Mouse (Mus musculus) CH12.LX (cell line): ENCODE data around the gene Yjefn3. TPM values are rescaled to one million over a fixed set of nuclear protein-coding genes. Genes with fewer than 3 reads are reported as not detected.

Experiments used
- DNase-seq: peaks from one replicate; pipeline ENCODE4 v3.0.0-alpha.2; 2013; ENCODE audit errors: extremely low read depth
- H3K27ac ChIP-seq: 2 replicates; pipeline ENCODE4 v1.5.1; 2012; ENCODE audit warnings: low read depth, mild to moderate bottlenecking, control low read depth, moderate library complexity; ENCODE audit not compliant: insufficient read depth
- H3K27me3 ChIP-seq: replicated peaks from 2 replicates; pipeline ENCODE3; 2012; ENCODE audit warnings: inconsistent platforms
- H3K36me3 ChIP-seq, 2 experiments: replicated peaks in 1 of 2; 2 replicates each; pipeline versions ENCODE3 to v1.6.1; 2012; ENCODE audit warnings: inconsistent platforms in 1 of 2, low read length in 1 of 2, mild to moderate bottlenecking in 1 of 2, mixed read lengths in 1 of 2, moderate library complexity in 1 of 2; ENCODE audit not compliant: control insufficient read depth in 1 of 2, insufficient read depth in 1 of 2
- H3K4me1 ChIP-seq, 2 experiments: 2 replicates each; pipeline ENCODE4 v1.6.1; 2012; ENCODE audit warnings: inconsistent platforms in 1 of 2, moderate library complexity in 1 of 2; ENCODE audit not compliant: insufficient read depth in 2 of 2, control insufficient read depth in 1 of 2
- H3K4me2 ChIP-seq: 2 replicates; pipeline ENCODE4 v1.6.1; 2012; ENCODE audit warnings: low read depth, mild to moderate bottlenecking, control low read depth; ENCODE audit not compliant: poor library complexity, insufficient read depth, severe bottlenecking
- H3K4me3 ChIP-seq, 3 experiments: fragments of 150-350 bp in 1 of 3; sonication (generic) in 1 of 3; replicated peaks in 1 of 3; 2 replicates each; pipeline versions ENCODE3 to v1.5.1; 2011 to 2012; ENCODE audit warnings: low read depth in 2 of 3, low read length in 2 of 3, mild to moderate bottlenecking in 2 of 3, moderate library complexity in 2 of 3, control low read depth in 1 of 3, improper control_type of control experiment in 1 of 3, inconsistent platforms in 1 of 3, mixed read lengths in 1 of 3; ENCODE audit not compliant: poor library complexity in 1 of 3
- H3K79me2 ChIP-seq: replicated peaks from 2 replicates; pipeline ENCODE4 v1.6.1; 2012; ENCODE audit warnings: mild to moderate bottlenecking, moderate library complexity; ENCODE audit not compliant: control insufficient read depth, poor library complexity, insufficient read depth, severe bottlenecking; ENCODE audit errors: extremely low read depth
- H3K9ac ChIP-seq: 2 replicates; pipeline ENCODE4 v1.6.1; 2012; ENCODE audit warnings: low read depth, mild to moderate bottlenecking, control low read depth, moderate library complexity; ENCODE audit not compliant: insufficient read depth
- H3K9me3 ChIP-seq: replicated peaks from 2 replicates; pipeline ENCODE3; 2012; ENCODE audit warnings: low read length, inconsistent platforms, mixed read lengths
- CHD1 ChIP-seq: IDR thresholded peaks from 2 replicates; pipeline ENCODE4 v1.6.1; 2012; ENCODE audit warnings: low read depth, low read length, improper control_type of control experiment, inconsistent platforms
- CTCF ChIP-seq, 2 experiments: IDR thresholded peaks in 1 of 2; conservative IDR thresholded peaks in 1 of 2; 2 replicates each; pipeline ENCODE4 v1.5.1; 2011 to 2012; ENCODE audit warnings: low read depth in 2 of 2, low read length in 2 of 2, improper control_type of control experiment in 1 of 2, inconsistent platforms in 1 of 2, mild to moderate bottlenecking in 1 of 2, moderate library complexity in 1 of 2
- E2F4 ChIP-seq: IDR thresholded peaks from 2 replicates; pipeline ENCODE4 v1.6.1; 2011; ENCODE audit warnings: low read depth, low read length, improper control_type of control experiment; ENCODE audit not compliant: insufficient replicate concordance
- ETS1 ChIP-seq: conservative IDR thresholded peaks from 2 replicates; pipeline ENCODE4 v1.6.1; 2012; ENCODE audit warnings: low read depth, mild to moderate bottlenecking, inconsistent platforms, low read length, improper control_type of control experiment, moderate library complexity
- JUN ChIP-seq: IDR thresholded peaks from 2 replicates; pipeline ENCODE4 v1.6.1; 2011; ENCODE audit warnings: low read depth, mild to moderate bottlenecking, low read length, improper control_type of control experiment, moderate library complexity; ENCODE audit not compliant: insufficient read depth
- KAT2A ChIP-seq: IDR thresholded peaks from 2 replicates; pipeline ENCODE4 v1.6.1; 2012; ENCODE audit warnings: low read length, improper control_type of control experiment, inconsistent platforms; ENCODE audit not compliant: insufficient replicate concordance
- MEF2A ChIP-seq: IDR thresholded peaks from 2 replicates; pipeline ENCODE4 v1.6.1; 2014; ENCODE audit warnings: low read depth, mild to moderate bottlenecking, inconsistent platforms, low read length, improper control_type of control experiment, borderline replicate concordance
- NRF1 ChIP-seq: IDR thresholded peaks from 2 replicates; pipeline ENCODE4 v1.6.1; 2014; ENCODE audit warnings: low read depth, mild to moderate bottlenecking, inconsistent platforms, low read length, improper control_type of control experiment, moderate library complexity
- PAX5 ChIP-seq: IDR thresholded peaks from 2 replicates; pipeline ENCODE4 v1.6.1; 2012; ENCODE audit warnings: low read length, inconsistent platforms, mixed read lengths
- POLR2AphosphoS2 ChIP-seq: IDR thresholded peaks from 2 replicates; pipeline ENCODE4 v1.6.1; 2011; ENCODE audit warnings: low read depth, low read length, improper control_type of control experiment
- SMC3 ChIP-seq: IDR thresholded peaks from 2 replicates; pipeline ENCODE4 v1.6.1; 2011; ENCODE audit warnings: low read depth, low read length, improper control_type of control experiment
- TCF12 ChIP-seq: IDR thresholded peaks from 2 replicates; pipeline ENCODE4 v1.6.1; 2014; ENCODE audit warnings: low read depth, mild to moderate bottlenecking, inconsistent platforms, low read length, improper control_type of control experiment
- ZC3H11A ChIP-seq: IDR thresholded peaks from 2 replicates; pipeline ENCODE4 v1.6.1; 2012; ENCODE audit warnings: low read depth, mild to moderate bottlenecking, inconsistent platforms, low read length, improper control_type of control experiment
- ZKSCAN1 ChIP-seq: IDR thresholded peaks from 2 replicates; pipeline ENCODE4 v1.6.1; 2012; ENCODE audit warnings: low read depth, inconsistent platforms, low read length, improper control_type of control experiment, borderline replicate concordance
- ZMIZ1 ChIP-seq: IDR thresholded peaks from 2 replicates; pipeline ENCODE4 v1.6.1; 2012; ENCODE audit warnings: low read depth, mild to moderate bottlenecking, inconsistent platforms, low read length, improper control_type of control experiment
- ZNF384 ChIP-seq: IDR thresholded peaks from 2 replicates; pipeline ENCODE4 v1.6.1; 2012; ENCODE audit warnings: low read depth, low read length, improper control_type of control experiment, inconsistent platforms
- dilution Hi-C: fragments of 300-500 bp; cut with MboI; formaldehyde crosslinking; loops from 2 replicates; pipeline ENCODE4 v1.14.3; 2020; ENCODE audit warnings: low sequenced_read_pairs; ENCODE audit not compliant: extremely low pct_unique_long_range_greater_than_20kb, extremely low pct_ligation_motif_present
- in situ Hi-C: fragments of 300-500 bp; cut with MboI; formaldehyde crosslinking; loops from 3 replicates; pipeline ENCODE4 v1.14.3; 2019; ENCODE audit warnings: low sequenced_read_pairs, low pct_ligation_motif_present, low pct_unique_long_range_greater_than_20kb, mixed read lengths
- polyA plus RNA-seq: library from polyadenylated mRNA; unstranded; fragments of >175 nt; gene quantifications from 2 replicates; pipeline ENCODE4 v1.2.1, GENCODE M21; 2012; ENCODE audit warnings: low read depth; ENCODE audit not compliant: insufficient read length
- total RNA-seq, 2 experiments: library from RNA; depleted of rRNA; stranded (reverse); fragments of 300-350 nt in 1 of 2; fragments of >200 nt in 1 of 2; gene quantifications; 2 replicates each; pipeline ENCODE4 v1.2.3; 2012 to 2014

Gene Yjefn3
- total and polyA plus RNA-seq, 3 experiments, result 3.3 to 10.5 (median 8.0) TPM

DNA sequence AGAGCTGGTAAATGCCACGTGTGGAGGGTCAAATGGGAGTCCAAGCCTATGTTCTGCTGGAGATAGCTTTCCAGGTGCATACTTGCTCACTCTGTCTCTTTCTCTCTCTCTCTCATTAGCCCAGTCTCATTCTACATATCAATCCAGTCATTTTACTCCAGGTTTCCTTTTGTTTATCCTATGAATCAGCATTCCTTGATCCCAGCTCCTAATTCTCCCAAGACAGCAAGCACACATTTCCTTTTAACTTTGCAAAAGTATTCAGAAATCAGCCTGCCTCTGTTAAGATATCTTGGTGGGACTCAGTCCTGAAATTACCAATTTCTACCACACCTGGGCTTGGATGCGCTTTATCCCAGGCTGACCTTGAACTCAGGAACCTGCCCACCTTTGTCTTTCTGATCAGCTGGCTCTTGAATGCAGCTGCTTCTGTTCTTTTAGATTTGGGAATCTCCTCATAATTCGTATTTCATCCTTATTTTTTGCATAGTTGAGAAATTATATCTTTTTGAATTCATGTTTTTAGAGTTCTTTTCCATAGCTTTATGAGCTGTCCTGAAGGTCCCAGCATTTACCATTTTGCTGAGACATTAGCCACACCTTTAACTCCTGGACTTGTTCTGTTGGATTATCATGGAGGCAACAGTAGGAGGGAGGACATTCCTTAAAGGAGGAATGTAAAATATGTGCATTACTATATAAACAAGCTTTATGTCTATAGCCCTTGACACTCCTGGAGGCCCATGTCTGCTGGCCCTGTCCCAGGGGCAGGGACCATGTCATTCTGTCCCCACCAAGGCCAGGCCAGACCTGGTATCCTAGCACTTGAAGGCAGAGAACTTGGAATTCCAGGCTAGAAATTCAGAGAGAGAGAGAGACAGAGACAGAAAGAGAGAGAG lies 55.1 kb downstream of the Yjefn3 start:
- Histone ChIP-seq H3K4me3 (no peak overlapping the region), H3K4me1 (peaks cover 0 to 9% of the 10 kb centered on the region in 2 experiments; a peak in 2 of 4 replicates), H3K9me3 (peaks cover 3% of the 10 kb centered on the region), H3K79me2 (no peaks in the 10 kb centered on the region), H3K4me2 (no peak overlapping the region), H3K9ac (no peak overlapping the region), H3K36me3 (no peaks in the 10 kb centered on the region), H3K27ac (no peak overlapping the region), H3K27me3 (no peaks in the 10 kb centered on the region)
- no peak for TF ChIP-seq PAX5
- TF ChIP-seq KAT2A, result no peak
- TF ChIP-seq JUN, result no peak
- no peak for TF ChIP-seq NRF1
- TF ChIP-seq ZC3H11A, result no peak
- TF ChIP-seq ZNF384, result no peak
- TF ChIP-seq TCF12, result no peak
- TF ChIP-seq SMC3, result no peak
- TF ChIP-seq E2F4, result no peak
- TF ChIP-seq MEF2A, result no peak
- TF ChIP-seq CTCF (conservative IDR thresholded peaks at IDR 0.05 in 1 of 2, IDR thresholded peaks at IDR 0.05 in 1 of 2; ENCODE audit: low read depth in 2 of 2, low read length in 2 of 2), result no peak
- no peak for TF ChIP-seq CHD1
- no peak for TF ChIP-seq ZMIZ1
- TF ChIP-seq POLR2AphosphoS2, result no peak
- no peak for TF ChIP-seq ETS1
- no peak for TF ChIP-seq ZKSCAN1
- no peak for DNase-seq
- in situ Hi-C loops, result no loop called here
- dilution Hi-C loops, result no loop called here

Other genes with a start within 250 kb of the Yjefn3 start
Only the 20 nearest of the 22 such genes appear.
- 16.0 and 17.2 TPM in 2 replicates for gene Zfp869, start 192.0 kb downstream of the Yjefn3 start, total RNA-seq (2012; rRNA removed)
- 30.6 and 33.8 TPM in 2 replicates for gene Zfp869, start 192.0 kb downstream of the Yjefn3 start, total RNA-seq (2014; rRNA removed)
- gene Zfp869, start 192.0 kb downstream of the Yjefn3 start, polyA plus RNA-seq, result 15.2 and 16.6 TPM in 2 replicates
- 1.9 and 2.2 TPM in 2 replicates for gene Zfp963, start 152.7 kb downstream of the Yjefn3 start, total RNA-seq (2012; rRNA removed)
- gene Zfp963, start 152.7 kb downstream of the Yjefn3 start, total RNA-seq (2014; rRNA removed), result 4.8 and 6.0 TPM in 2 replicates
- 4.7 and 5.5 TPM in 2 replicates for gene Zfp963, start 152.7 kb downstream of the Yjefn3 start, polyA plus RNA-seq
- gene Gm20422, start 127.8 kb downstream of the Yjefn3 start, total RNA-seq (2012; rRNA removed), result 1.4 and 2.1 TPM in 2 replicates
- gene Gm20422, start 127.8 kb downstream of the Yjefn3 start, total RNA-seq (2014; rRNA removed), result 0.49 and 1.6 TPM in 2 replicates
- gene Gm20422, start 127.8 kb downstream of the Yjefn3 start, polyA plus RNA-seq, result 2.0 and 2.8 TPM in 2 replicates
- 53.3 and 58.4 TPM in 2 replicates for gene Atp13a1, start 111.5 kb downstream of the Yjefn3 start, total RNA-seq (2012; rRNA removed)
- gene Atp13a1, start 111.5 kb downstream of the Yjefn3 start, total RNA-seq (2014; rRNA removed), result 36.6 and 36.8 TPM in 2 replicates
- 46.9 and 51.0 TPM in 2 replicates for gene Atp13a1, start 111.5 kb downstream of the Yjefn3 start, polyA plus RNA-seq
- gene Zfp866, start 111.5 kb downstream of the Yjefn3 start, total RNA-seq (2012; rRNA removed), result 14.3 and 15.4 TPM in 2 replicates
- 14.8 and 16.0 TPM in 2 replicates for gene Zfp866, start 111.5 kb downstream of the Yjefn3 start, total RNA-seq (2014; rRNA removed)
- 14.4 and 15.6 TPM in 2 replicates for gene Zfp866, start 111.5 kb downstream of the Yjefn3 start, polyA plus RNA-seq
- 48.1 and 49.2 TPM in 2 replicates for gene Gmip, start 94.0 kb downstream of the Yjefn3 start, total RNA-seq (2012; rRNA removed)
- gene Gmip, start 94.0 kb downstream of the Yjefn3 start, total RNA-seq (2014; rRNA removed), result 22.2 and 25.4 TPM in 2 replicates
- gene Gmip, start 94.0 kb downstream of the Yjefn3 start, polyA plus RNA-seq, result 54.3 and 81.8 TPM in 2 replicates
- gene Lpar2, start 80.3 kb downstream of the Yjefn3 start, total RNA-seq (2012; rRNA removed), result 1.1 and 1.2 TPM in 2 replicates
- gene Lpar2, start 80.3 kb downstream of the Yjefn3 start, total RNA-seq (2014; rRNA removed), result 0.74 and 0.82 TPM in 2 replicates
- 2.5 and 3.0 TPM in 2 replicates for gene Lpar2, start 80.3 kb downstream of the Yjefn3 start, polyA plus RNA-seq
- 3.1 and 5.9 TPM in 2 replicates for gene Pbx4, start 70.2 kb downstream of the Yjefn3 start, total RNA-seq (2012; rRNA removed)
- gene Pbx4, start 70.2 kb downstream of the Yjefn3 start, total RNA-seq (2014; rRNA removed), result 1.0 and 1.5 TPM in 2 replicates
- gene Pbx4, start 70.2 kb downstream of the Yjefn3 start, polyA plus RNA-seq, result 2.4 and 3.5 TPM in 2 replicates
- 0.08 TPM in 2 replicates for gene Cilp2, start 15.0 kb downstream of the Yjefn3 start, total RNA-seq (2012; rRNA removed)
- gene Cilp2, start 15.0 kb downstream of the Yjefn3 start, total RNA-seq (2014; rRNA removed), result 0.04 TPM in 1 of 2 replicates, not detected in the other
- gene Cilp2, start 15.0 kb downstream of the Yjefn3 start, polyA plus RNA-seq, result 0.07 TPM in 1 of 2 replicates, not detected in the other
- 1.5 and 1.8 TPM in 2 replicates for gene Tssk6, start 528 bp downstream of the Yjefn3 start, total RNA-seq (2012; rRNA removed)
- 0.35 and 0.44 TPM in 2 replicates for gene Tssk6, start 528 bp downstream of the Yjefn3 start, total RNA-seq (2014; rRNA removed)
- gene Tssk6, start 528 bp downstream of the Yjefn3 start, polyA plus RNA-seq, result 1.7 and 2.3 TPM in 2 replicates
- 153 and 177 TPM in 2 replicates for gene Ndufa13, start 154 bp downstream of the Yjefn3 start, total RNA-seq (2012; rRNA removed)
- gene Ndufa13, start 154 bp downstream of the Yjefn3 start, total RNA-seq (2014; rRNA removed), result 60.9 and 74.7 TPM in 2 replicates
- gene Ndufa13, start 154 bp downstream of the Yjefn3 start, polyA plus RNA-seq, result 90.1 and 104 TPM in 2 replicates
- 70.8 and 73.2 TPM in 2 replicates for gene Gatad2a, start 93.7 kb upstream of the Yjefn3 start, total RNA-seq (2012; rRNA removed)
- gene Gatad2a, start 93.7 kb upstream of the Yjefn3 start, total RNA-seq (2014; rRNA removed), result 31.5 and 35.7 TPM in 2 replicates
- 95.1 and 122 TPM in 2 replicates for gene Gatad2a, start 93.7 kb upstream of the Yjefn3 start, polyA plus RNA-seq
- 37.2 and 38.4 TPM in 2 replicates for gene Mau2, start 140.0 kb upstream of the Yjefn3 start, total RNA-seq (2012; rRNA removed)
- 24.4 and 25.5 TPM in 2 replicates for gene Mau2, start 140.0 kb upstream of the Yjefn3 start, total RNA-seq (2014; rRNA removed)
- 15.7 and 19.5 TPM in 2 replicates for gene Mau2, start 140.0 kb upstream of the Yjefn3 start, polyA plus RNA-seq
- 21.8 and 24.0 TPM in 2 replicates for gene Sugp1, start 140.1 kb upstream of the Yjefn3 start, total RNA-seq (2012; rRNA removed)
- 5.0 and 5.3 TPM in 2 replicates for gene Sugp1, start 140.1 kb upstream of the Yjefn3 start, total RNA-seq (2014; rRNA removed)
- gene Sugp1, start 140.1 kb upstream of the Yjefn3 start, polyA plus RNA-seq, result 43.9 and 44.2 TPM in 2 replicates
- gene Tm6sf2, start 170.2 kb upstream of the Yjefn3 start, total RNA-seq (2012; rRNA removed), result 1.9 and 2.4 TPM in 2 replicates
- gene Tm6sf2, start 170.2 kb upstream of the Yjefn3 start, total RNA-seq (2014; rRNA removed), result 0.22 and 0.40 TPM in 2 replicates
- gene Tm6sf2, start 170.2 kb upstream of the Yjefn3 start, polyA plus RNA-seq, result 1.8 and 2.6 TPM in 2 replicates
- gene Hapln4, start 180.7 kb upstream of the Yjefn3 start, total RNA-seq (2012; rRNA removed), result 0.29 and 0.30 TPM in 2 replicates
- 0.07 and 0.08 TPM in 2 replicates for gene Hapln4, start 180.7 kb upstream of the Yjefn3 start, total RNA-seq (2014; rRNA removed)
- 0.20 and 0.30 TPM in 2 replicates for gene Hapln4, start 180.7 kb upstream of the Yjefn3 start, polyA plus RNA-seq
- gene Ncan, start 218.2 kb upstream of the Yjefn3 start, total RNA-seq (2012; rRNA removed), result 2.1 and 2.6 TPM in 2 replicates
- gene Ncan, start 218.2 kb upstream of the Yjefn3 start, total RNA-seq (2014; rRNA removed), result 3.5 and 3.9 TPM in 2 replicates
- gene Ncan, start 218.2 kb upstream of the Yjefn3 start, polyA plus RNA-seq, result 5.3 and 6.0 TPM in 2 replicates
- 22.7 and 27.4 TPM in 2 replicates for gene Nr2c2ap, start 228.6 kb upstream of the Yjefn3 start, total RNA-seq (2012; rRNA removed)
- gene Nr2c2ap, start 228.6 kb upstream of the Yjefn3 start, total RNA-seq (2014; rRNA removed), result 15.6 and 16.4 TPM in 2 replicates
- gene Nr2c2ap, start 228.6 kb upstream of the Yjefn3 start, polyA plus RNA-seq, result 61.3 and 71.3 TPM in 2 replicates
- 13.8 and 17.2 TPM in 2 replicates for gene Rfxank, start 236.4 kb upstream of the Yjefn3 start, total RNA-seq (2012; rRNA removed)
- 10.5 and 13.4 TPM in 2 replicates for gene Rfxank, start 236.4 kb upstream of the Yjefn3 start, total RNA-seq (2014; rRNA removed)
- 9.5 and 12.3 TPM in 2 replicates for gene Rfxank, start 236.4 kb upstream of the Yjefn3 start, polyA plus RNA-seq
- gene Borcs8, start 236.8 kb upstream of the Yjefn3 start, total RNA-seq (2012; rRNA removed), result 56.4 and 63.9 TPM in 2 replicates
- gene Borcs8, start 236.8 kb upstream of the Yjefn3 start, total RNA-seq (2014; rRNA removed), result 22.2 and 28.7 TPM in 2 replicates
- gene Borcs8, start 236.8 kb upstream of the Yjefn3 start, polyA plus RNA-seq, result 44.0 and 45.8 TPM in 2 replicates